Mouse (Mus musculus) inflammation-experienced regulatory T-cells (primary cell): ENCODE data around the gene Nat8f7. TPM values are rescaled to one million over a fixed set of nuclear protein-coding genes. Genes with fewer than 3 reads are reported as not detected.

Experiments
- polyA plus RNA-seq, 2 experiments: library from polyadenylated mRNA; unstranded; fragments of 100-300 nt; shearing (Covaris generic); gene quantifications; one replicate each; pipeline ENCODE4 v1.2.1; 2017

Nat8f7 gene
- under 1 TPM in 1 of 2 experiments, not detected in 1; 0.60 TPM for polyA plus RNA-seq

GRCm38 (mm10) chr6:85713105-85713504 lies at the start of gene Nat8f7:
Nat8f7 (minus strand) TSS chr6:85713205.

Other genes starting within 250 kb of the Nat8f7 start
- gene Fbxo41, start 210.2 kb downstream of the Nat8f7 start, polyA plus RNA-seq, result under 1 TPM in 1 of 2 experiments, not detected in 1; 0.29 TPM
- under 1 TPM in 1 of 2 experiments, not detected in 1; 0.66 TPM for gene Egr4, start 199.6 kb downstream of the Nat8f7 start, polyA plus RNA-seq
- gene Alms1, start 125.7 kb downstream of the Nat8f7 start, polyA plus RNA-seq, result 10 to 100 TPM in 1 of 2 experiments, 1 to 10 TPM in 1; 2.3 to 10.8 TPM
- gene Nat8f3, start 52.5 kb upstream of the Nat8f7 start, polyA plus RNA-seq, result under 1 TPM; 0.27 to 0.72 TPM
- not detected for gene Nat8f6, start 107.7 kb upstream of the Nat8f7 start, polyA plus RNA-seq
- not detected for gene Nat8f5, start 107.8 kb upstream of the Nat8f7 start, polyA plus RNA-seq
- not detected for gene Nat8, start 118.9 kb upstream of the Nat8f7 start, polyA plus RNA-seq
- gene Nat8f2, start 156.0 kb upstream of the Nat8f7 start, polyA plus RNA-seq, result 1 to 10 TPM in 1 of 2 experiments, under 1 TPM in 1; 0.29 to 2.9 TPM
- gene Nat8f4, start 191.7 kb upstream of the Nat8f7 start, polyA plus RNA-seq, result 1 to 10 TPM; 6.2 to 8.6 TPM
- 10 to 100 TPM; 39.1 to 43.7 TPM for gene Tprkb, start 198.7 kb upstream of the Nat8f7 start, polyA plus RNA-seq
- gene Nat8f1, start 202.5 kb upstream of the Nat8f7 start, polyA plus RNA-seq, result 10 to 100 TPM in 1 of 2 experiments, 1 to 10 TPM in 1; 9.1 to 11.9 TPM
- gene Dusp11, start 248.5 kb upstream of the Nat8f7 start, polyA plus RNA-seq, result 100 to 1,000 TPM; 164 to 231 TPM